Mouse (Mus musculus) lung, adult 2 months (tissue): ENCODE measurements around the gene Rgs8. TPM values are rescaled to one million over a fixed set of nuclear protein-coding genes. Genes with fewer than 3 reads are reported as not detected.

ENCODE experiments used
- DNase-seq: peaks from one replicate; pipeline ENCODE4 v3.0.0; 2022
- H3K4me1 ChIP-seq: fragments of 200-500 bp; 2 replicates; pipeline ENCODE4 v1.6.1; 2011; ENCODE audit warnings: low read length; ENCODE audit not compliant: control insufficient read depth, insufficient read depth
- H3K4me3 ChIP-seq: fragments of 200-500 bp; replicated peaks from 2 replicates; pipeline ENCODE3; 2011; ENCODE audit warnings: low read depth, mild to moderate bottlenecking, control low read depth, low read length; ENCODE audit errors: extremely low read depth
- CTCF ChIP-seq: fragments of 200-500 bp; IDR thresholded peaks from 2 replicates; pipeline ENCODE4 v1.5.1; 2011; ENCODE audit warnings: mild to moderate bottlenecking, low read length, control low read depth; ENCODE audit not compliant: insufficient read depth
- POLR2A ChIP-seq: fragments of 200-500 bp; IDR thresholded peaks from 2 replicates; pipeline ENCODE4 v1.6.1; 2011; ENCODE audit warnings: low read depth, mild to moderate bottlenecking, control low read depth, low read length, borderline replicate concordance; ENCODE audit errors: extremely low read depth
- WGBS: fragments of 180-500 bp; shearing (Covaris S2); methylation state at CpG from one replicate; pipeline ENCODE4 v1.1.7; 2018; 5-methylcytosine and 5-hydroxymethylcytosine counted together
- polyA plus RNA-seq: library from polyadenylated mRNA; depleted of rRNA; stranded (reverse); fragments of >200 nt; gene quantifications from 2 replicates; pipeline ENCODE4 v1.2.3, GENCODE M21; 2012

Rgs8 gene
- polyA plus RNA-seq, 1 experiment = 0.01 TPM

GRCm38 (mm10) chr1:153737101-153738085 lies 84.6 kb downstream of the Rgs8 start:
- H3K4me3 ChIP-seq = no peak overlapping the region
- no peaks in the 10 kb centered on the region; the same call in 1 of the 2 replicates for H3K4me1 ChIP-seq
- TF ChIP-seq CTCF = no peak
- no peak for TF ChIP-seq POLR2A
- DNase-seq = no peak
- 67% methylated on average over 9 of the region's 9 CpGs for WGBS

- Histone ChIP-seq H3K4me1 (peaks cover 2% of the 10 kb centered on the region; the same call in 1 of the 2 replicates), H3K4me3 (no peak overlapping the region)
- TF ChIP-seq POLR2A (no peak), CTCF (no peak)
- DNase-seq = no peak
- 23% methylated on average over 13 of the region's 13 CpGs for WGBS
Observed at GRCm38 (mm10) chr1:153739437-153740015, 86.7 kb downstream of the Rgs8 start.

GRCm38 (mm10) chr1:153740145-153740544 lies 87.3 kb downstream of the Rgs8 start, which contains the start of gene Rgs16:
Rgs16 (plus strand) TSS chr1:153740349.
- Histone ChIP-seq H3K4me1 (peaks cover 2% of the 10 kb centered on the region; the same call in 1 of the 2 replicates), H3K4me3 (peak within 1 kb of the TSS; percentile 59)
- TF ChIP-seq CTCF (no peak), POLR2A (peak; percentile 39; the same call in 1 of the 2 replicates)
- WGBS = 2% methylated on average over 28 of the region's 28 CpGs
- DNase-seq = peak; percentile 56

GRCm38 (mm10) chr1:153740775-153741400 lies 88.1 kb downstream of the Rgs8 start:
- peaks cover 2% of the 10 kb centered on the region; the same call in 1 of the 2 replicates for H3K4me1 ChIP-seq
- H3K4me3 ChIP-seq = no peak overlapping the region
- 65% methylated on average over 12 of the region's 12 CpGs for WGBS
- TF ChIP-seq CTCF = no peak
- TF ChIP-seq POLR2A = no peak
- DNase-seq = no peak

- TF ChIP-seq CTCF (no peak), POLR2A (no peak)
- DNase-seq = no peak
- H3K4me1 ChIP-seq = peaks cover 2% of the 10 kb centered on the region; the same call in 1 of the 2 replicates
- 74% methylated on average over 18 of the region's 18 CpGs for WGBS
- H3K4me3 ChIP-seq = no peak overlapping the region
Observed at GRCm38 (mm10) chr1:153741551-153742316, 88.9 kb downstream of the Rgs8 start.

- TF ChIP-seq CTCF (peak; percentile 84), POLR2A (no peak)
- Histone ChIP-seq H3K4me1 (peaks cover 2% of the 10 kb centered on the region; the same call in 1 of the 2 replicates), H3K4me3 (no peak overlapping the region)
- 35% methylated on average over 11 of the region's 11 CpGs for WGBS
- peak; percentile 61 for DNase-seq
Observed at GRCm38 (mm10) chr1:153742374-153743155, 89.7 kb downstream of the Rgs8 start.

- DNase-seq = no peak
- peaks cover 11% of the 10 kb centered on the region; the same call in 1 of the 2 replicates for H3K4me1 ChIP-seq
- no peak overlapping the region for H3K4me3 ChIP-seq
- no peak for TF ChIP-seq CTCF
- 86% methylated on average over 14 of the region's 14 CpGs for WGBS
Observed at GRCm38 (mm10) chr1:153746119-153746670, 93.4 kb downstream of the Rgs8 start.

GRCm38 (mm10) chr1:153746728-153747127 lies 93.9 kb downstream of the Rgs8 start:
- WGBS = 5% methylated on average over 12 of the region's 12 CpGs
- peak; percentile 58 for DNase-seq

More at GRCm38 (mm10) chr1:153746728-153747127, 93.9 kb downstream of the Rgs8 start:
- Histone ChIP-seq H3K4me1 (peaks cover 11% of the 10 kb centered on the region; the same call in 1 of the 2 replicates), H3K4me3 (no peak overlapping the region)
- TF ChIP-seq POLR2A (no peak), CTCF (peak; percentile 93)
